Mouse (Mus musculus) lung, postnatal 0 days (tissue): ENCODE results near the gene Lsg1.

Source experiments
- CTCF ChIP-seq: IDR thresholded peaks from 2 replicates; pipeline ENCODE4 v1.5.1; 2016; ENCODE audit warnings: antibody characterized with exemption, mild to moderate bottlenecking
- EP300 ChIP-seq: IDR thresholded peaks from 2 replicates; pipeline ENCODE4 v1.6.1; 2016; ENCODE audit warnings: antibody characterized with exemption, mild to moderate bottlenecking, control low read depth

GRCm38 (mm10) chr16:30550748-30551192 is 36.6 kb downstream of the Lsg1 start, which contains the start of gene Tmem44:
- TF ChIP-seq CTCF (no peak), EP300 (no peak)
